Mouse (Mus musculus) testis, postnatal 10 days (tissue): ENCODE data around the gene Orai2.
A peak's percentile ranks its signal among the peaks of the same experiment; 100 is the strongest.
"Not testable (repeated sequence)": the region's sequence is repeated elsewhere in the genome, so short reads cannot be mapped to it uniquely, and the experiment has no call there.

Source experiments
- DNase-seq: peaks from one replicate; pipeline ENCODE4 v3.0.0; 2021; ENCODE audit warnings: low spot score

Gene Orai2

GRCm38 (mm10) chr5:136170512-136171362 lies at the start of gene Orai2:
Gene Orai2 (minus strand): TSS chr5:136170713.
- peak; percentile 87 for DNase-seq

DNA sequence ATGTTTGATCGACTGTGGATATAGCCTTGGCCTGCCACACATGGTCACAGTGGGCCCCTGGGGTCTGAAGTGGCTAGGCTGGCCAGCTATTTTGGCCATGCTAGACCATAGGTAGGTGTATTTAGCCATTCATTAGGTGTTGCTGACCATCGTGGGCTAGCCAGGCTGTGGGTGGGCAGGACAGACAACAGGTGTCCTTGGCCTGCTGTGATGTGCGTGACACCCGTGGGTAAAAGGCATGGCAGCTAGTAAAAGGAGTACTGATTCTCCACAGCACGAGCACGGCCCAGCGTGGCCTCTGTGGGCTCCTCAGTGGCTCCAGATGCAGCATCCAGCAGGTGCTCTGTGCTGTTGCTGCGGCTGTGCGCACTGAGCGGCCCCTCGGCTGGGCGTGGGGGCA lies 48.1 kb upstream of the Orai2 start:
- no peak for DNase-seq

DNA sequence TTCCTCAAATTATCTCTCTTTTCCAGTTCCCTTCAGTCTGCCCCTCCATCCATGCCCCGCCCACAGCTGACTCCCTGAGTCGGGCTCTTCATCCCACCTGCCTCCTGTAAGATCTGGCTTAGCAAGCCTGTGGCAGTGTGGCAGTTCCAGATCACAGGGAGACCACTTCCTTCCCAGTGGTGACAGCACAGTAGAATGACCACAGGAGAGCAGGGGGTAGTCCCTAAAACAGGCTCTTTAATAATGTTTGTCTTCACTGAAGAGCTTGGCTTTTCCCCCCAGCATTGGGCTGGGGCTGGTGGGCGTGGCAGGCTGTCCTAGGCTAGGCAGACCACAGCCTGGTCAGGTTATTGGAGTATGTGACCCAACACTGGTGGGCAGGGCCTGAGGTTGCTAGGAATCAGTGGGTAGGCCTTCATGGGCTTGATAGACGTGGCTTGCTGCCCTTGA lies 47.4 kb upstream of the Orai2 start:
- DNase-seq, result no peak

GRCm38 (mm10) chr5:136217004-136217665 lies 46.6 kb upstream of the Orai2 start:
- DNase-seq, result no peak

GRCm38 (mm10) chr5:136215958-136216357 lies 45.4 kb upstream of the Orai2 start:
- DNase-seq, result peak; percentile 70

- DNase-seq, result no peak
Observed at GRCm38 (mm10) chr5:136215211-136215610, 44.7 kb upstream of the Orai2 start.

DNA sequence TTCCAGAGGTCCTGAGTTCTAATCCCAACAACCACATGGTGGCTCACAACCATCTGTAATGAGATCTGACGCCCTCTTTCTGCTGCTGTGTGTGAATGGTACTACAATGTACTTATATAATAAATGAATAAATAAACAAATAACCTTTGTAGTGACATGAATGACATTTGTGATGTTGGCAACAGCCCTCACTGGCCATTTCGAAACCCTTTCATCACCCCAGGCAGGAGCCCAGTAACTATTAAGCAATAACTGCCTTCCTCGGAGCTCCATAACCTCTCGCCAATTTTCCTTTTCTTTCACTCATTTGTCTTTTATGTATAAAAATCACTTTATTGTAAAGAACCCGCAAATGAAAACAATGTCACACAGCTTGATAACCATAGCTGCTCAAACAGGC lies 43.2 kb upstream of the Orai2 start:
- DNase-seq, result no peak

DNA sequence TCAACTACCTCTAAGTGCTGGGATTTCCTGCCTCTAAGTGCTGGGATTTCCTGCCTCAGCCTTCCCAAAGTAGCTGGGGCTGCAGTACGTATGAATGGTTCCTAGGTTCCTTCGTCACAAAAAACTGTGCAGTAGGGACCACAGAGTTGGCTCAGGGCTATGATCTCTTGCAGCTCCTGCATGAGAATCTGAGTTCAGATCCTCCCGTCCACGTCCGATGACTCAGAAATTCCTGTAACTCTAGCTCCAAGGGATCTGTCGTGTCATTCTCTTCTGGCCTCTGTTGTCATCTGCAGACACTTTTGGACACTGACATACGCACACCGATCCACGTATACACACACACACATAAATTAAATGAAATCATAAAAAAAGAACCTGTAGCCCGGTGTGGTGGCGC lies 42.2 kb upstream of the Orai2 start:
- DNase-seq, result no peak

DNA sequence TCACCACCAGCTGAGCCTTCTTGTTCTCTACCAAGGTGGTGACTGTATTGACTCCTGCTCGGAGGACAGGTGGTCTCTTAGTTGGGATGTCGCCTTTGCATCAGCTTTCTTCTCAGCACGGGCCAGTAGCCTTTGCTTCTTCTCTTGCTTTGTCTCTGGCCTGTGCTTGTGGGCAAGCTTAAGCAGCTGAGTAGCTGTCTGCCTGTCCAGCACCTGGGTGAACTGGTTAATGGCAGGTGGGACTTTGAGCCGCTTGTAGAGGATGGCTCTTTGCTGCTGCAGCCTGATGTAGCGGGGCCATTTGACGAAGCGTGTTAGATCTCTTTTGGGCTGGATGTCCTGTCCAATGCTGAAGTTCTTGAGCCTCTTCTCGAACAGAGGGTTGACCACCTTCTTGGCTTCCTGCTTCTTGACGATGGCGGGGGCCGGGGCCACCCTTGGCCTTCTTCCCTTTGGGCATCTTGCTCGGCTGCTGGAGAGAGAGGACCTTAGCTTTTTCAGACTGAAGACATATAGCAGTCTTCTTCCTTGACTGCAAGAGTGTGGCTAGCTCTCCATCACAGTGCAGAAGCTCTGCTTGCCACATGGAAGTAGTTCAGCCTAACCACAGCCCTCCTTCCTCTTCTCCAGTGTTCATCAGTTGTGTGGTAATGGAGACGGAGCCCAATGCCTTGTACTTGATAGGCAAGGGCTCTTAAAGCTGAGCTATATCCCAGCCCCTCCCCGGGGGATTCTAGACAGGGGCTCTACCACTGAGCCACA lies 41.0 kb upstream of the Orai2 start:
- not testable (repeated sequence) for DNase-seq

DNA sequence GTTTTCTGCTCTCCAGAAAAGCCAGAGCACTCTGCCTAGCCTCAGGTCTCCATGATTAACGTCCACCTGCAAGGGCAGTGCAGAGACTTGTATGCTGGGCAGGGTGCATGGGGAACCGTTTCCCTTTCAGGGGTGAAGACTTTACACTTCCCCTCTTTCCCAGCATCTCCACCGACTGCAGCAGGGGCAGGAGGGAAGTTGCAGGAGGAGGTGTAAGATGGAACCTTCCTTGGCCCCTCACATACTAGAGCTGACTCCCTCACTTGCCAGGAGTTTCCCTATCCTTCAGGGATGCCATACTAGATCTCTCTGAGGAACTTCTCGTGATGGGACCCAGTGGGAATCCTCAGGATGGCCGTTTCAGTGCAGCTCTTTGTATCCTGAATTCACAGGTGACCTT lies 40.0 kb upstream of the Orai2 start:
- no peak for DNase-seq

DNA sequence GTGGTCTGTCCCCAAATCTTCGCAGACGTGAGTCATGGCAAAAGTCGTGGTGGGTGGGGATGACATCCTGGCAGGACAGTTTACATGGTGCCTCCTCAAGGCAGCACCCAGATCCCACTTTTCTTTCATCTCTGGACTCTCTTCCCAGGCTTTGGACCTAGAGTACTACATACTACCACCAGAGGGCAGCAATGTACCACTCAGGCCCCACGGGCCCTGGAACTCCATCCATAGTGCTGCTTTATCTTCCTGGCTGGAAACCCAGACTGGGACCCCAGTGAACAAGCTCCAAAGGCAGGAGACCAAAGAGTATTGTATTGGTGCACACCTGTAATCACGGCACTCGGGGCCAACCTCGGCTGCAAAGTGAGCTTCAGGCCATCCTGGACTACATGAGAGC lies 31.3 kb upstream of the Orai2 start:
- peak; percentile 64 for DNase-seq

GRCm38 (mm10) chr5:136199526-136199925 lies 29.0 kb upstream of the Orai2 start:
- DNase-seq, result no peak

DNA sequence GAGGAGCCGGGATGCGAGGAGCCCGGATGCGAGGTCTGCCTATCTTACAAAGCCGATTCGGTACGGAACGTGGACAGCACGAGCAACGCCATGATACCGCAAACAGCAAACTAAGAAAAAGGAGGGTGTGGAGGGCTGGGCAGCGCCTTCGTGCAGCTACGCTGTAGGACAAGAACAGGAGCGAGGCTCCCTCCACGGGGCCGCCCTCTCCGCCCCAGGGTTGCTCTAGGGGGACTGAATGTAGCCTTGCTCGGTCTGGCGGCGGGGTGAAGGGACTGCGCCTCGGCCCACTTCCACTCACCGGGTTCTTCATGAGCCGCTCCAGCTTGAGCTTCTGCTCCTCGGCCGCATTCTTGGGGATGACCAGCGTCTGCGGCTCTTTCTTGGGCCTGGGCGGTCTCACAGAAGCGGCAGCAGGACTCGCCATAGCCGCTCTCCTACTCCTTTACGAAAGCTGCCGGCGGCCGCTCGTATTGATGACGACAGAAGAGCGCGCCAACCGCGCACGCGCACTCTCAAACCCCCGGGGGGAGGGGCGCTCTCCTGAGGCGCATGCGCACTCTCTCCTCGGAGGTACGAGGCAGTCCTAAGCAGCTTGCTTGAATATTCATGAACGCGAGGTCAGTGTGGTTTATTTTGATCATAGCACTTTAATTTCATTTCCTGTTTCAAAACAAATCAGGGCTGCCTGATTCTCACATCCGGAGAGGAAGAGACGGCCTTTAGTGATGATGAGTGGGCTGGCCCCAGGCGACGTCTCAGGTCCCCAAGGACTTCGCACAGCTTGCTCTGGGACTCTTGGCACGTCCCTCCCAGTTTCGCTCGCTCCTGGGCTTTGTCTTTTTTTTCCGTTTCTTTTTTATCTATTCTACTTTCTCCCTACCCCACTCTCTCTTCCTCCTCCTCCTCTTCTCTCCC lies 28.2 kb upstream of the Orai2 start, which contains the start of gene Prkrip1:
Gene Prkrip1 (minus strand): TSS at position 490 of the 918 bp plus-strand sequence.
- peak; percentile 97 for DNase-seq

GRCm38 (mm10) chr5:136191870-136192269 lies 21.4 kb upstream of the Orai2 start:
- no peak for DNase-seq

DNA sequence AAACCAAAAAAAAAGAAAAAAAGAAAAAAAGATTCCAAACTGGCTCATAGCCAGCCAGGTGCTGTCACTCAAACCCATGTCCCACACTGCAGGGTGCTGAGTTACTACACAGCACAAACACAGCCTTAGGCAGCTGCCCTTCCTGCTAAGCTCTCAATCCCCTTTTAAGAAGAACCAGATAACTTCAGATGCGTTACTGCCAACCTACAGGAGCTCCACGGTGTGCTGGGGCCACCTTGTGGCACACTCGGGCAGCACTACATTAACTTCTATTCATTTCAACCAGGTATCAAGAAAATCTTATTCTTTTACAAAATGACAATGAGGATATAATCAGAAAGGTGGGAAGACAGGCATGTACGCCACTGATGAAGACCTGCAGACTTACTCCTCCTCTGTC lies 16.2 kb upstream of the Orai2 start:
- peak; percentile 74 for DNase-seq

DNA sequence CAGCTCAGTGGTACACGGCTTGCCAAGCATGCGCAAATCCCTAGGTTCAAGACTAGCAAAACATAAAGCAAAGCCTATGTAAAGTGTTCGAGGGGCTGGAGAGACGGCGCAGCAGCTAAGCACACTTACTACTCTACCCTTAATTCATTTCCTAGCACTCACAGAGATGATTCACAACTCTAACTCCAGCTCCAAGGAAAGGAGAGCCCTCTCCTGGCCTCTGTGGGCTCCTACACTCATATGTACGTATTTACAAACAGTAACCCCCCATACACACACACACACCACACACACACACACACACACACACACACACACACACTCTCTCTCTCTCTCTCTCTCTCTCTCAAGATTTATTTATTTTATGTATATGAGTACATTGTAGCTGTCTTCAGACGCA lies 13.3 kb upstream of the Orai2 start:
- DNase-seq, result no peak

GRCm38 (mm10) chr5:136182830-136183229 lies 12.3 kb upstream of the Orai2 start:
- no peak for DNase-seq

DNA sequence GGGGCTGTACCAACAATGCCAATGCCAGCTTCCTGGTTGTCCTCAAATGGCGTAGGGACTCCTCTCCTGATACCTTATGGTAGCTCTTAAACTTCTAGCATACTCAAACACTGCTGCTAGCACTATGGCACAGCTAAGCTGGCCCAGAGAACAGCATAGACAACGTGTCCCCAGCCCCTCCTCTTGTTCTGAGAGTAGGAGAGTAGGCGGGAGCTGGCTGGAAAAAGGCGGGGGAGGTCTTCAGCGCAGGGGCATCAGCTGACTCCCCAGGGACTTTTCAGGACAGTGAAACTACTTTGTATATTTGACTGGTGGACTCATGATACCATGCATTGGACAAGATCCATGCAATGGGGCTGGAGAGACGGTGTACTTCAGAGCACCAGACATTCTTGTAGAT lies 11.5 kb upstream of the Orai2 start:
- DNase-seq, result no peak

DNA sequence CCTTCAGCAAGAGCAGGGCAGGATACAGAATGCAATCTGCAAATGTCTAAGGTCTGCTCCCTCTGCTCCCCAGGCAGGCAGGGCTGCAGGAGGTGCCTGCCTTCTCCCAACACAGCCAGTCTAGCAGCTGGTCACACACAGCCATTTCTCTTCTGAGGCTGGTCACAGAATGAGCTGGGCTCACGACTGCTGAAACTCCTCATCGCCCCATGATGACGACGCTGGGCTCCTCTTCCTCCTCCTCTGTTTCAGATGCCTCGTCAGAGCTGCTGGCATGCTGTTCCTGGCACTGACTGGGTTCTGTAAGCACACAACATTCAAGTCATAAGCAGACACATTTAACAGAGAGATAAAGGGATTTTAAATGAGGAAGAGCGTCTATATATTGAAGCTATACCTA lies 10.7 kb upstream of the Orai2 start:
- DNase-seq, result no peak

GRCm38 (mm10) chr5:136179594-136179993 lies 9.1 kb upstream of the Orai2 start:
- DNase-seq, result no peak
